8 mouse cellular contexts compared by ENCODE assay signal in genomic region chr9:22260092-22260422, GRCm38 (mm10). TPM values are rescaled to one million over a fixed set of nuclear protein-coding genes. Genes with fewer than 3 reads are reported as not detected.
DNase-seq lines count a peak whose midpoint lies in the region; ATAC-seq and TF ChIP-seq lines count a peak whose summit lies in the region.

No protein-coding gene starts in this region.

- H3K4me1 ChIP-seq in embryonic facial prominence, embryonic 14.5 days (ENCODE audit: control insufficient read depth, insufficient read depth, low read length), result no peaks in the 10 kb centered on the region
- no peaks in the 10 kb centered on the region for H3K4me1 ChIP-seq in intestine, embryonic 14.5 days (replicated peaks; ENCODE audit: control insufficient read depth, insufficient read depth, low read length)
- H3K4me1 ChIP-seq in midbrain, postnatal 0 days (ENCODE audit: insufficient read depth, low read length), result no peaks in the 10 kb centered on the region

- peak overlapping the region; percentile 67 for H3K4me2 ChIP-seq in embryonic facial prominence, embryonic 14.5 days (ENCODE audit: low read depth, low read length)
- H3K4me2 ChIP-seq in intestine, embryonic 14.5 days (ENCODE audit: low read length), result peak overlapping the region; percentile 71
- peak overlapping the region; percentile 73 for H3K4me2 ChIP-seq in midbrain, postnatal 0 days (ENCODE audit: low read depth, low read length, poor library complexity, severe bottlenecking)

- peaks cover 9% of the 10 kb centered on the region for H3K9me3 ChIP-seq in embryonic facial prominence, embryonic 14.5 days (ENCODE audit: control insufficient read depth, low read length)
- H3K9me3 ChIP-seq in intestine, embryonic 14.5 days (ENCODE audit: control insufficient read depth, low read length), result peaks cover 8% of the 10 kb centered on the region; the same call in 1 of the 2 replicates
- no peaks in the 10 kb centered on the region; the same call in 1 of the 2 replicates for H3K9me3 ChIP-seq in midbrain, postnatal 0 days (ENCODE audit: low read length)

- no peaks in the 10 kb centered on the region for H3K27me3 ChIP-seq in embryonic facial prominence, embryonic 14.5 days (replicated peaks; ENCODE audit: control insufficient read depth, insufficient read depth, low read length)
- no peaks in the 10 kb centered on the region for H3K27me3 ChIP-seq in intestine, embryonic 14.5 days (replicated peaks; ENCODE audit: control insufficient read depth, insufficient read depth, low read length)
- no peaks in the 10 kb centered on the region for H3K27me3 ChIP-seq in midbrain, postnatal 0 days (ENCODE audit: insufficient read depth, low read length)

- no peak for TF ChIP-seq CTCF in layer of hippocampus, adult 2 months (conservative IDR thresholded peaks at IDR 0.05)
- TF ChIP-seq CTCF in midbrain, postnatal 0 days (IDR thresholded peaks at IDR 0.05), result no peak

- peak overlapping the region; percentile 75 for H3K9ac ChIP-seq in embryonic facial prominence, embryonic 14.5 days (ENCODE audit: low read depth, low read length)
- H3K9ac ChIP-seq in intestine, embryonic 14.5 days (ENCODE audit: low read length), result no peak overlapping the region; the same call in 1 of the 2 replicates
- no peak overlapping the region for H3K9ac ChIP-seq in midbrain, postnatal 0 days (replicated peaks; ENCODE audit: low read length, poor library complexity, severe bottlenecking)

- intact Hi-C loops in left cerebral cortex, postnatal 14 days (cut with DNase I), result no loop called here

- WGBS in embryonic facial prominence, embryonic 14.5 days, result 20% methylated on average over 3 of the region's 3 CpGs
- WGBS in intestine, embryonic 14.5 days, result 31% methylated on average over 3 of the region's 3 CpGs
- 32% methylated on average over 3 of the region's 3 CpGs for WGBS in midbrain, postnatal 0 days

- ATAC-seq in embryonic facial prominence, embryonic 14.5 days (ENCODE audit: low read depth), result no peak
- no peak for ATAC-seq in intestine, embryonic 14.5 days (replicated peaks; ENCODE audit: low FRiP score, low TSS enrichment, low read depth)
- ATAC-seq in midbrain, postnatal 0 days (ENCODE audit: low FRiP score), result no peak

- H3K27ac ChIP-seq in layer of hippocampus, adult 2 months, result 0 out of 2 replicates have a peak overlapping the region, but pooled peaks have one; percentile 32
- H3K27ac ChIP-seq in embryonic facial prominence, embryonic 14.5 days (replicated peaks; ENCODE audit: low read depth, low read length), result no peak overlapping the region
- H3K27ac ChIP-seq in intestine, embryonic 14.5 days (ENCODE audit: low read depth), result no peak overlapping the region
- no peak overlapping the region for H3K27ac ChIP-seq in midbrain, postnatal 0 days (ENCODE audit: low read depth, low read length)

- peaks cover 21% of the 10 kb centered on the region for H3K36me3 ChIP-seq in embryonic facial prominence, embryonic 14.5 days (ENCODE audit: control insufficient read depth, insufficient read depth, low read length)
- H3K36me3 ChIP-seq in intestine, embryonic 14.5 days (ENCODE audit: control insufficient read depth, insufficient read depth, low read length), result peaks cover 7% of the 10 kb centered on the region; the same call in 1 of the 2 replicates
- 0 out of 2 replicates have a peak, but pooled peaks cover 4% of the 10 kb centered on the region for H3K36me3 ChIP-seq in midbrain, postnatal 0 days (ENCODE audit: insufficient read depth, low read length)

- peak overlapping the region; percentile 88 for H3K4me3 ChIP-seq in layer of hippocampus, adult 2 months
- H3K4me3 ChIP-seq in embryonic facial prominence, embryonic 14.5 days (ENCODE audit: low read depth, low read length), result peak overlapping the region; percentile 59
- peak overlapping the region; percentile 52 for H3K4me3 ChIP-seq in intestine, embryonic 14.5 days (ENCODE audit: low read depth, low read length)
- peak overlapping the region; percentile 56 for H3K4me3 ChIP-seq in midbrain, postnatal 0 days (ENCODE audit: low read depth, low read length)

- no peak for DNase-seq in layer of hippocampus, adult 2 months (ENCODE audit: low spot score in 2 of 2)
- no peak for DNase-seq in layer of hippocampus, adult 18-20 months (ENCODE audit: low spot score in 2 of 2)
- DNase-seq in embryonic facial prominence, embryonic 14.5 days (ENCODE audit: low spot score), result no peak
- DNase-seq in intestine, embryonic 14.5 days (ENCODE audit: low spot score), result no peak
- no peak for DNase-seq in midbrain, postnatal 0 days (ENCODE audit: low spot score)
- no peak for DNase-seq in urinary bladder, postnatal 36 days (ENCODE audit: low spot score in 2 of 2)
- no peak for DNase-seq in left cerebral cortex, postnatal 14 days (ENCODE audit: low spot score in 2 of 2)
- no peak for DNase-seq in adrenal gland, postnatal 10 days

RNA-seq across cellular contexts. Expression of gene Zfp599, which starts 0.4 kb away (rescaled TPM):
- 1 to 10 TPM; 6.4 to 6.7 TPM for total RNA-seq in layer of hippocampus, adult 2 months (2021)
- total RNA-seq in layer of hippocampus, adult 18-20 months (2021), result 1 to 10 TPM; 5.1 to 5.5 TPM
- polyA plus RNA-seq in embryonic facial prominence, embryonic 14.5 days (2014; fragmentation: Nextera tagmentation; extraction: Ambion mirVana), result 3.3 and 4.8 TPM in 2 replicates
- 5.8 and 5.9 TPM in 2 replicates for polyA plus RNA-seq in intestine, embryonic 14.5 days (2014; fragmentation: Nextera tagmentation; extraction: Ambion mirVana)
- total RNA-seq in midbrain, postnatal 0 days (2014; rRNA removed), result 4.7 and 5.1 TPM in 2 replicates
- 7.2 and 7.8 TPM in 2 replicates for polyA plus RNA-seq in midbrain, postnatal 0 days (2015; fragmentation: Nextera tagmentation; extraction: Ambion mirVana)
- 1 to 10 TPM; 2.8 TPM for total RNA-seq in left cerebral cortex, postnatal 14 days (2021)
- 1 to 10 TPM in 1 of 2 experiments, under 1 TPM in 1; 0.90 to 1.3 TPM for total RNA-seq in adrenal gland, postnatal 10 days (2021)

RNA-seq across cellular contexts. Expression of gene Zfp809, which starts 34.5 kb away (rescaled TPM):
- total RNA-seq in layer of hippocampus, adult 2 months (2021), result 10 to 100 TPM; 26.0 to 26.4 TPM
- 10 to 100 TPM; 24.9 to 25.5 TPM for total RNA-seq in layer of hippocampus, adult 18-20 months (2021)
- 16.2 and 16.3 TPM in 2 replicates for polyA plus RNA-seq in embryonic facial prominence, embryonic 14.5 days (2014; fragmentation: Nextera tagmentation; extraction: Ambion mirVana)
- 23.8 and 24.5 TPM in 2 replicates for polyA plus RNA-seq in intestine, embryonic 14.5 days (2014; fragmentation: Nextera tagmentation; extraction: Ambion mirVana)
- total RNA-seq in midbrain, postnatal 0 days (2014; rRNA removed), result 8.2 and 10.2 TPM in 2 replicates
- 5.8 and 6.3 TPM in 2 replicates for polyA plus RNA-seq in midbrain, postnatal 0 days (2015; fragmentation: Nextera tagmentation; extraction: Ambion mirVana)
- total RNA-seq in left cerebral cortex, postnatal 14 days (2021), result 10 to 100 TPM; 17.5 to 18.6 TPM
- 10 to 100 TPM; 30.4 to 37.4 TPM for total RNA-seq in adrenal gland, postnatal 10 days (2021)

RNA-seq across cellular contexts. Expression of gene Zfp810, which starts 47.4 kb away (rescaled TPM):
- total RNA-seq in layer of hippocampus, adult 2 months (2021), result 10 to 100 TPM; 19.9 to 23.2 TPM
- 10 to 100 TPM; 14.5 TPM for total RNA-seq in layer of hippocampus, adult 18-20 months (2021)
- 13.6 and 17.2 TPM in 2 replicates for polyA plus RNA-seq in embryonic facial prominence, embryonic 14.5 days (2014; fragmentation: Nextera tagmentation; extraction: Ambion mirVana)
- 19.0 and 19.4 TPM in 2 replicates for polyA plus RNA-seq in intestine, embryonic 14.5 days (2014; fragmentation: Nextera tagmentation; extraction: Ambion mirVana)
- 31.1 and 37.8 TPM in 2 replicates for total RNA-seq in midbrain, postnatal 0 days (2014; rRNA removed)
- polyA plus RNA-seq in midbrain, postnatal 0 days (2015; fragmentation: Nextera tagmentation; extraction: Ambion mirVana), result 24.9 and 27.5 TPM in 2 replicates
- 10 to 100 TPM; 15.9 to 17.4 TPM for total RNA-seq in left cerebral cortex, postnatal 14 days (2021)
- total RNA-seq in adrenal gland, postnatal 10 days (2021), result 10 to 100 TPM in 1 of 2 experiments, 1 to 10 TPM in 1; 9.2 to 12.4 TPM
